Mouse (Mus musculus) neutrophil, adult 83 days (primary cell): Measurements from ENCODE around the gene Gm10471. TPM values are rescaled to one million over a fixed set of nuclear protein-coding genes. Genes with fewer than 3 reads are reported as not detected.

ENCODE experiments used
- total RNA-seq, 2 experiments: library from RNA; stranded (reverse); gene quantifications; one replicate each; pipeline ENCODE4 v1.2.4; 2023

The Gm10471 gene
- not detected for total RNA-seq

GRCm38 (mm10) chr5:26089191-26089590 lies at the start of gene Gm10471:
Gm10471 (minus strand) TSS chr5:26089291.

DNA sequence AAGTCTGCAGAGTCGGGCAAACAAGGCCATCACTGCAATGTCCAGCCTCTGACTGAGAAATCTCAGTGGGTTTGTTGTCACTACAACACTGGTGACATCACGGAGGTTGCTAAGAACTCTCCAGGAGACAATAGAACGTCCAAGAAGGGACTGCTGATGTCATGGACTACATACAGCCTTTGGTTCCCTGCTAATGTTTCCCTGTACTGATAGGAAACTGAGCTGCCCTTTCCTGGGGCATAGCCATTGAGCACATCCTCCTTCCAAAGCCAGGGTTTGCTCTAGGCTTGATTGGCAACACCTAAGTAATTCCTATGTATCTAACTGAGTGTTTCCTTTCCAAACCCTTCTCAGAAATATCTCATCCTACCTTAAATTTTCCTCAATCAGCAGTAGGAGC lies 32.2 kb upstream of the Gm10471 start, which contains the start of gene Gm10220:
TSS of gene Gm10220 (minus strand) at position 101 of the 400 bp plus-strand sequence.

GRCm38 (mm10) chr5:26105262-26105661 lies 16.2 kb upstream of the Gm10471 start, which contains the start of gene 5031410I06Rik:
5031410I06Rik (minus strand) TSS chr5:26105362.

GRCm38 (mm10) chr5:26058481-26058880 lies 30.6 kb downstream of the Gm10471 start, which contains the start of gene Gm7347:
Gm7347 (minus strand) TSS chr5:26058581.

GRCm38 (mm10) chr5:26039458-26039857 lies 49.6 kb downstream of the Gm10471 start, which contains the start of gene Speer4a:
Speer4a (minus strand) TSS chr5:26039558.

Other genes starting within 250 kb of the Gm10471 start
- gene Gm21663, start 146.9 kb downstream of the Gm10471 start, total RNA-seq: not detected
- gene Gm21671, start 134.9 kb downstream of the Gm10471 start, total RNA-seq: not detected
- not detected for gene Gm21680, start 116.6 kb downstream of the Gm10471 start, total RNA-seq
- gene Gm21698, start 100.6 kb downstream of the Gm10471 start, total RNA-seq: not detected
- not detected for gene Gm1979, start 84.5 kb downstream of the Gm10471 start, total RNA-seq
- gene Gm5862, start 66.4 kb downstream of the Gm10471 start, total RNA-seq: not detected
- not detected for gene Speer4a, start 49.7 kb downstream of the Gm10471 start, total RNA-seq
- not detected for gene Gm7347, start 30.7 kb downstream of the Gm10471 start, total RNA-seq
- gene 5031410I06Rik, start 16.1 kb upstream of the Gm10471 start, total RNA-seq: not detected
- gene Gm10220, start 32.1 kb upstream of the Gm10471 start, total RNA-seq: not detected
- not detected for gene Gm7361, start 168.4 kb upstream of the Gm10471 start, total RNA-seq